Mouse (Mus musculus): ENCODE measurements around the gene C330007P06Rik. TPM values are rescaled to one million over a fixed set of nuclear protein-coding genes. Genes with fewer than 3 reads are reported as not detected.
A peak's percentile ranks its signal among the peaks of the same experiment; 100 is the strongest.

Gene C330007P06Rik
- total and polyA plus RNA-seq, 3 experiments: 18.6 to 61.2 (median 53.0) TPM

- Histone ChIP-seq H3K27ac (ENCODE audit: insufficient read depth, low read depth) (no peak overlapping the region), H3K79me2 (replicated peaks; ENCODE audit: control insufficient read depth, extremely low read depth, insufficient read depth, poor library complexity, severe bottlenecking) (no peaks in the 10 kb centered on the region), H3K9ac (ENCODE audit: insufficient read depth, low read depth) (no peak overlapping the region), H3K36me3 (replicated peaks in 1 of 2; ENCODE audit: control insufficient read depth in 1 of 2, insufficient read depth in 1 of 2, low read length in 1 of 2) (peaks cover 5 to 33% of the 10 kb centered on the region in 2 experiments), H3K4me1 (ENCODE audit: control insufficient read depth in 1 of 2, insufficient read depth in 2 of 2) (peaks cover 0 to 4% of the 10 kb centered on the region in 2 experiments; a peak in 1 of 4 replicates), H3K9me3 (replicated peaks; ENCODE audit: low read length) (no peaks in the 10 kb centered on the region), H3K4me2 (ENCODE audit: insufficient read depth, low read depth, poor library complexity, severe bottlenecking) (no peak overlapping the region), H3K4me3 (replicated peaks in 1 of 3; ENCODE audit: low read depth in 2 of 3, low read length in 2 of 3, poor library complexity in 1 of 3) (no peak overlapping the region), H3K27me3 (replicated peaks) (no peaks in the 10 kb centered on the region)
- peak; percentile 44 for DNase-seq (ENCODE audit: extremely low read depth)
- in situ Hi-C loops (cut with MboI; ENCODE audit: low pct_ligation_motif_present, low pct_unique_long_range_greater_than_20kb, low sequenced_read_pairs): loop anchor here (25.0 kb wide), 1 partner anchor 149 kb away; no protein-coding TSS in a partner anchor
- TF ChIP-seq CTCF (conservative IDR thresholded peaks at IDR 0.05 in 1 of 2, IDR thresholded peaks at IDR 0.05 in 1 of 2; ENCODE audit: low read depth in 2 of 2, low read length in 2 of 2) (peak in 1 of 2 experiments; percentile 64; a peak in 2 of 4 replicates), POLR2AphosphoS2 (IDR thresholded peaks at IDR 0.05; ENCODE audit: low read depth, low read length) (0 out of 2 replicates have a peak, but pooled peaks have one; percentile 34), NELFE (IDR thresholded peaks at IDR 0.05; ENCODE audit: low read depth, low read length) (no peak), SMC3 (IDR thresholded peaks at IDR 0.05; ENCODE audit: low read depth, low read length) (peak; percentile 53), RAD21 (IDR thresholded peaks at IDR 0.05; ENCODE audit: low read depth, low read length) (peak; percentile 17), ZMIZ1 (IDR thresholded peaks at IDR 0.05; ENCODE audit: low read depth, low read length) (no peak), ZNF384 (IDR thresholded peaks at IDR 0.05; ENCODE audit: low read depth, low read length) (no peak), USF1 (IDR thresholded peaks at IDR 0.05; ENCODE audit: low read depth, low read length) (no peak), MEF2A (IDR thresholded peaks at IDR 0.05; ENCODE audit: borderline replicate concordance, low read depth, low read length) (no peak), MAX (IDR thresholded peaks at IDR 0.05; ENCODE audit: low read length) (no peak), MAFK (IDR thresholded peaks at IDR 0.05; ENCODE audit: insufficient replicate concordance, low read length) (no peak), NRF1 (IDR thresholded peaks at IDR 0.05; ENCODE audit: low read depth, low read length) (no peak)
- dilution Hi-C loops (cut with MboI; ENCODE audit: extremely low pct_ligation_motif_present, extremely low pct_unique_long_range_greater_than_20kb, low sequenced_read_pairs): no loop called here
These were observed 37.4 kb upstream of the C330007P06Rik start for GRCm38 (mm10) chrX:36911343-36911742.

DNA sequence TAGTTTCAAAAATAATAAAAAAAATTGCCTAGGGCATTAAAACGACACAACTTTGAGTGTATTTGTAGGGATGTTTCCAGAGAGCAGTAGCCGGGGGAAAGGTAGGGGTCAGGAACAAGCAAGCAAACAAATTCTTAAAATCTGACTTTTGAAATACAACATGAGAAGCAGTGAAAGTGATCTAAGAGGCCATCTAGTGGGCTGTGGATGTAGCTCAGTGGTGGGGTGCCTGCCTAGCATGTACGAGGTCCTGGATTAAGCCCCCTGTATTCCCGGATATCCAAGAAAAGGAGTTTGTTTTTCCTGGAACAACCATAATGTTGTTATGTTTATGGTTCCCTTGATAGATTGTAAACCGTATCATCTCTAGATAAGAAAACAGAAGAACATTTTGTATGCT lies 32.6 kb upstream of the C330007P06Rik start:
- dilution Hi-C loops (cut with MboI; ENCODE audit: extremely low pct_ligation_motif_present, extremely low pct_unique_long_range_greater_than_20kb, low sequenced_read_pairs): no loop called here
- in situ Hi-C loops (cut with MboI; ENCODE audit: low pct_ligation_motif_present, low pct_unique_long_range_greater_than_20kb, low sequenced_read_pairs): loop anchor here (10.0 to 25.0 kb wide), 2 partner anchors 82 to 144 kb away; no protein-coding TSS in a partner anchor
- no peak for DNase-seq (ENCODE audit: extremely low read depth)

More for the DNA sequence above, 32.6 kb upstream of the C330007P06Rik start:
- H3K36me3 ChIP-seq (replicated peaks in 1 of 2; ENCODE audit: control insufficient read depth in 1 of 2, insufficient read depth in 1 of 2, low read length in 1 of 2): no peaks in the 10 kb centered on the region
- H3K9me3 ChIP-seq (replicated peaks; ENCODE audit: low read length): no peaks in the 10 kb centered on the region
- H3K4me2 ChIP-seq (ENCODE audit: insufficient read depth, low read depth, poor library complexity, severe bottlenecking): no peak overlapping the region; the same call in 1 of the 2 replicates
- peaks cover 11% of the 10 kb centered on the region for H3K79me2 ChIP-seq (replicated peaks; ENCODE audit: control insufficient read depth, extremely low read depth, insufficient read depth, poor library complexity, severe bottlenecking)
- no peaks in the 10 kb centered on the region for H3K27me3 ChIP-seq (replicated peaks)
- no peak overlapping the region for H3K9ac ChIP-seq (ENCODE audit: insufficient read depth, low read depth)
- no peak overlapping the region for H3K27ac ChIP-seq (ENCODE audit: insufficient read depth, low read depth)
- no peaks in the 10 kb centered on the region for H3K4me1 ChIP-seq (ENCODE audit: control insufficient read depth in 1 of 2, insufficient read depth in 2 of 2)
- H3K4me3 ChIP-seq (replicated peaks in 1 of 3; ENCODE audit: low read depth in 2 of 3, low read length in 2 of 3, poor library complexity in 1 of 3): no peak overlapping the region
- TF ChIP-seq MAX (IDR thresholded peaks at IDR 0.05; ENCODE audit: low read length): no peak
- TF ChIP-seq MXI1 (IDR thresholded peaks at IDR 0.05; ENCODE audit: low read depth, low read length): no peak
- peak in 1 of 2 experiments; percentile 56; a peak in 2 of 4 replicates for TF ChIP-seq CTCF (conservative IDR thresholded peaks at IDR 0.05 in 1 of 2, IDR thresholded peaks at IDR 0.05 in 1 of 2; ENCODE audit: low read depth in 2 of 2, low read length in 2 of 2)
- no peak for TF ChIP-seq PAX5 (IDR thresholded peaks at IDR 0.05; ENCODE audit: low read length)
- peak; percentile 47 for TF ChIP-seq SMC3 (IDR thresholded peaks at IDR 0.05; ENCODE audit: low read depth, low read length)
- peak; percentile 40 for TF ChIP-seq RAD21 (IDR thresholded peaks at IDR 0.05; ENCODE audit: low read depth, low read length)

All from CH12.LX (cell line).